Mouse (Mus musculus) lung, postnatal 0 days (tissue): ENCODE results near the gene Mtmr12.
A peak's percentile ranks its signal among the peaks of the same experiment; 100 is the strongest.

ENCODE experiments used
- CTCF ChIP-seq: IDR thresholded peaks from 2 replicates; pipeline ENCODE4 v1.5.1; 2016; ENCODE audit warnings: antibody characterized with exemption, mild to moderate bottlenecking
- EP300 ChIP-seq: IDR thresholded peaks from 2 replicates; pipeline ENCODE4 v1.6.1; 2016; ENCODE audit warnings: antibody characterized with exemption, mild to moderate bottlenecking, control low read depth

- TF ChIP-seq CTCF (no peak), EP300 (peak; percentile 89)
These were observed 58.2 kb downstream of the Mtmr12 start for GRCm38 (mm10) chr15:12263056-12263455.
